Mouse (Mus musculus) gonadal fat pad, adult 2 months (tissue): ENCODE results near the gene Plekhg6. TPM values are rescaled to one million over a fixed set of nuclear protein-coding genes. Genes with fewer than 3 reads are reported as not detected.

Source experiments
- DNase-seq: peaks from one replicate; pipeline ENCODE4 v3.0.0-alpha.2; 2012; ENCODE audit warnings: low read depth
- polyA plus RNA-seq: library from polyadenylated mRNA; depleted of rRNA; stranded (reverse); fragments of >200 nt; gene quantifications from 2 replicates; pipeline ENCODE4 v1.2.3, GENCODE M21; 2012

Plekhg6 gene
- polyA plus RNA-seq, 1 experiment: 2.8 TPM

DNA sequence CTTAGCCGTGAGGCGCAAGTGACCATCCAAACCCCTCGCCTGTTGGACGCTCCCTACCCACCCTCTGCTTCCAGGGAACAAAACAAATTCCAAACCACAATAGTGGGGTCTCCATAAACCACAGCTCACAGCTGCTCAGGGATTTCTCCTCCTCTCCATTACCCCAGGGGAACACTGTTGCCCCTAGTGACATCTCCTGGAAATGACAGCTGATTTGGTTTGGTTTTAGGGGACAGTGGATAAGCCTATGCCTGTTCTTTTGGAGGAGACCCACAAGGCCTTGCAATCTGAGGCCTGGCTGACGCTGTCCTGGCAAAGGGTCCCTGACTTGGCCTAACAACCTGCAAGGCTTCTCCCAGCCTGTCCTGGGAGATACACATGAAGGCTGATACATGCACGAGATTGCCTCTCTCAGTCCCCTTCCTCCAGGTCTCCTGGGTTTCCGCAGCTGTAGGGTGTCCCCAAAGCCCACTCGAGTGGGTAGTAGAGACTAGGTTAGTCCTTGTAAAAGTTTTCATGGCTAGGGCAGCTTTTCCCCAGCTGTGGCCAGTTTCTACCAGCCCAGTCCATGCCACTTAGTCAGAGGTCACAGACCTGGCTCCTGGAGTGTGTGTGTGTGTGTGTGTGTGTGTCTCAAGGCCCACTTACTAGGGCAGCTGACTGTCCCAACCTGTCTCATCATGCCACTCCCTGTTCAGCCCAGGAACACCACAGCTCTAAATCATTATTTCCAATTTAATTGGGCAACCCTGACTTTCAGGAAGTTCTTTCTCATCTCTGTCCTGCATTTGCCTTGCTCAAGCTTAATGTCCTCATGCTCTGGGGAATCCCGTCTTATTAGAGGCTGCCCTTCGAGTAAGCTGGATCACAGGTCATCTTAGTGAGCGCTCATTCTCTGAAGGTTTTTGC is 4.7 kb upstream of the Plekhg6 start:
- peak; percentile 94 for DNase-seq

DNA sequence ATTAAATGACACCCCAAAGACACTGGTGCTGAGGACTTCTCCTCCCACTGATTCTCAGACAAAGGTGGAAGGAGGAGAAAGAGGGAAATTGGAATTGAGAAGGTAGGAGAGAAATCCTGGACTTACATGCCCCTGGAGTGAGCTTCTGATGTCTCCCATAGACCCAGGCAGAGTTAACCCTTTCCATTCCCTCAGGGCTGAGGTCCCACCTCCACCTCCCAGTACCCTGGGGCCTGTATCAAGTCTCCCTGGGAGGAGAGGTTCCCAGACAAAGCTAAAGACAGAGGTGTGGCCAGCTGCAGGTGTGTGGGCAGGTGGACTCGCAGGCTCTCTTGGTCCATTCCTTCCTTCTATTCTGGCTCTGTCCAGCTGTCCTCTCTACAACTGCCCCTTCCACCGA is 1.4 kb upstream of the Plekhg6 start:
- no peak for DNase-seq

DNA sequence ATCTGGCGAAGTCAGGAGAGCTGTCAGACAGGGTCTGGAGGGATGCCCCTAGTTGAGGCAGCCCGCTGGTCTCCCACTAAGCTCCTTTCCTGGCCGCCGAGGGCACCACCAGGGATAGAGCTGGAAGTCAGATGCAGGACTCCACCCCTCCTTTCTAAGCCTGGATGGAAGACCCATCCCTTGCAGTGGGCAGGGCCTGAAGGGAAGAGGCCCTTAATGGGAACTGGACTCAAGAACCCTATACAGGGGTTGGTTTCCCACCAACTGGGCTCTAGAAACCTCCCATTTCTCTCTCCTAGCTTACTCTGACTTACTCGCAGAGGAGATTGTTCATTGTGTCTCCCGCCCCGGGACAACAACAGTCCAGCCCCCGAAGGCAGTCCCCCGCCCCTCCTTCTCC is 812 bp downstream of the Plekhg6 start:
- DNase-seq: no peak

DNA sequence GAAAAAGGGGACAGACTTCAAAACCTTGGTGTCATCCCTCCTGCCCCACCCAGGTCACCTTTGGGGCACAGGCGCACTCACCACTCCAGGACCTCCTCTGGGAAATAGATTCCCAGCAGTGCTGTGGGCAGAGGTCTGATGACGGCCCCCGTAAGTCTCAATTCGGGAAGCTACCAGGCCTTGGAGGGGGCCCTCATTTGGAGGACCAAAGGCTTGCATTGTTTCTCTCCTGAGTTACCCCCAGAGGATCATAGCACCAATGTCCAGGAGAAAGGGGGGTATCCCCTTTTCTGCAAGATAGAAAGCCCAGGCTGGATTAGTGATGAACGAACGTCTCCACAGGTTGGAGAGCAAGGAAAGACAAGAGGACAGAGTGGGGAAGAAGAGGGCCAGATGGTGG is 2.0 kb downstream of the Plekhg6 start:
- no peak for DNase-seq

DNA sequence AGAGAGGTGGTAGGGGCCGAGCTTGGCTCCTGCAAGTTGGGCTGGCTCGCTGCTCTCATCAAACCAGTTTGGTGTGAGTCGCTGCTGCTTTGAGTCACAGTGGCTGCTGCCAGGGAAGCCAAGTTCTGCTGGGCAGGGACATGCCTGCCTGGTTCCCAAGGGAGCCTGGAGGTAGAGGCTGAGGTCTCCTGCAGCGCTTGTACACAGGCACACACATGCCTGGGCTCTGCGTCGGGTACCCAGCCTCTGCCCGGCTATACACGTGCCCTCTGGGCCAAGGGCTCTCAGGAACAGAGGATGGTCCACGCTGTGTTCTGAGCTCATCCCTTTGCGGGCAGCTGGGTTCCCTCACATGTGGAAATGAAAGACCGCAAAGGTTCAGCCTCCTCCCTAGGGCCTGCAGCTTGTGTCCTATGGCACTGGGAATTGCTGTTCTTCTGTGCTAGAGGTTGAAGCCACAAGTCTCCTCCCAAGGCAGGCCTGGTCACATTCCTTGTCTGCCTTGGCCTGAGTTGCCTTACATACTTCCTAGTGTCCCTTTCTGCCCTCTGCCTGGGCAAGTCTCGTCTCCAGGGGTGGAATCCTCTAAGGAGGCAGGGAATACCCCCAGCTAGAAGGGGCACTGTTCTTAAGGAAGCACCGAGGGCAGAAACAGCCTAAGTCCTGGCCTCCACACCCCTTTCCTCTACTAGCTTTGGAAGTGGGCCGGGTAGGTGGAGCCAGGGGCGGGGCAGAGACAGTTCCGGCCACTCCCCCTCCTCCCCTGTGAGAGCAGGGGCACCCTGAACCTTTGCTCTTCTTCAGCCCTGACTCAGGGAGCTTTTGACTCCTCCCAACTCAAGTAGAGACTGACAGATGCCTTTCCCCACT is 2.8 kb downstream of the Plekhg6 start:
- peak; percentile 96 for DNase-seq

DNA sequence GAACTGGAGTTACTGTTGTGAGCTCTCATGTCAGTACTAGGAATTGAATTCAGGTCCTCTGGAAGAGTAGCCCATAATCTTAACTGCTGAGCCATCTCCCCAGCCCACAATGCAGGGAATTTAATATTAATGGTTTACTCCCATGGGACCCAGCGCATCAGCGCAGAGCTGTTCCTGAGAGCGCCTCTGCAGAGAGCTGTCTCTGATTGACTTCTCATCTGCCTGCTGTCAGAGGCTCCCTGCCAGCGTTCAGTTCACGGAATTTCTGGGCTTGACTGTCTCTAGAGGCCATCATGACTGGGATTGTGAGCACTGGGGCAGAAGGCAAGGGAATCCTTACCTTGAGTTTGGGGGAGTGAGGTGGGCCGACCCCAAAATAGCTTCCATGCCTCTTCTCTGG is 3.6 kb downstream of the Plekhg6 start:
- DNase-seq: no peak

DNA sequence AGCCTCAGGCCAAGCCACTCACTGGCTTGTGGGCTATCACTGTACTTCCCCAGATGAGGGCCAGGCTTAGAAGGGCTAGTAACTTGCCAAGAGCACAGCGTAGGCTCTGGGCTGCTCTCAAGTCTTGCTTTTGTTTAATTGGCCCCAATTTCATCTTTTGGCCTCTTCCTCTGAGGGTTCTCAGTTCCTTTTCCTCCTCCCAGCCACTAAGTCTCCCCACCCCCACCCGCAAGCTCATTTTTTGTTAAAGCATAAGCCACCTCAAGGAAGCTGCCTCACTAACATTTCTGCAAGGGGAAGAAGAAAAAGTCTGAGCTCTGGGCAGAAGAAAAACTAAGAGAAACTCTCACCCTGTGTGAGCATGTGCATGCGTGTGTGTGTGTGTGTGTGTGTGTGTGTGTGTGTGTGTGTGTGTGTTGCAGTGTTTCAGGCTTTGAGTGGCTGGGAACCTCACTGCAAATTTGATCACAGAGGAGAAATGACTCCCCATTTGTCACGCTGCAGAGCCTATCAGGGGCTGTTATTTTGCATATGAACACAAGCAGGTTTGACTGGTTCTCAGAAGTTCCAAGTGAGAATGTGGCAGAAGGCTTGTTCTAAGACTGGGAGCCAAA is 12.7 kb downstream of the Plekhg6 start:
- no peak for DNase-seq

DNA sequence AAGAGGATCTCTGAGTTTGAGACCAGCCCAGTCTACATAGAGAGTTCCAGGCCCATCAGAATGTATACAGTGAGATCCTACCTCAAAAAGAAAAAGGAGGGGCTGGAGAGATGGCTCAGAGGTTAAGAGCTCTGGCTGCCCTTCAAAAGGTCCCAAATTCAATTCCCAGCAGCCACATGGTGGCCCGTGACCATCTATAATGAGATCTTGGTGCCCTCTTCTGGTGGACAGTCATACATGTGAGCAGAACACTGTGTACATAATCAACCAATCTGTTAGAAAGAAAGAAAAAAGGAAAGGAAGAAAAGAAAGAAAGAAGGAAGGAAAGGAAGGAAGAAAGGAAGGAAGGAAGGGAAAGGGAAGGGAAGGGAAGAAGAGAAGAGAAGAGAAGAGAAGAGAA is 14.5 kb downstream of the Plekhg6 start:
- DNase-seq: no peak

DNA sequence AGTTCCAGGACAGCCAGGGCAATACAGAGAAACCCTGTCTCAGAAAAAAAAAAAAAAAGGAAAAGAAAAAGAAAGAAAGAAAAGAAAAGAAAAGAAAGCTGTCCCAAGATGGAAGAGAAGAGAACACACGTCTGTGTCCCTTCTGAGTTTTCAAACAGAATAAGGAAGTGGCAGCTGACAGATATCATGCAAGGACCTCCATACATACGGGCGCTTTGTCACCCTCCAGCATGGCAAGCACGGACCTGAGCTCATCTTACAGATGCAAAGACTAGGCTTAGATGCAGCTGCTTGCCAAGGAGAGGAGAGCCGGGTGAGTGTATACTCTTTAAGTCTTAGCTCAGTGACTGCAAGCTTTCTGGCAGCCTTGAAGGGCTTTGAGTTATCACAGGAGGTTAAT is 15.1 kb downstream of the Plekhg6 start:
- no peak for DNase-seq

DNA sequence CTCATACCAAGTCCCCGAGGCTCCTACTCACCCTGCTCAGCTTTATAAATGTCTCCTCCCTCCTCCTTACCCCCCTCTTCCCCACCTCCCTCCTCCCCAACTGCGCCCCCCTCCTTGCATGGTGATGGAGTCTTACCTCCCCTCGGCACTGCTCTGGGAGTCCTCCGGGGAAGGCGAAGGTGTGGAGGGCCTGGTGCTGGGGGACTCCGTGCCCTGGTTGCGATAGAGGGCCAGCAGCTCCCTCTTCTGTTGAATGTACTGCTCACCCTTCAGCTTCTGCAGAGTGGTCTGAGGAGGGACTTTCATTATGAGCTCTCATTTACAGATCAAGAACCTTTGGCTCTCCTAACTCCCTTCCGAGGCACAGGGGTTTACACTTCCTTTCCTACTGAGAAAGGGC is 16.1 kb downstream of the Plekhg6 start:
- no peak for DNase-seq

DNA sequence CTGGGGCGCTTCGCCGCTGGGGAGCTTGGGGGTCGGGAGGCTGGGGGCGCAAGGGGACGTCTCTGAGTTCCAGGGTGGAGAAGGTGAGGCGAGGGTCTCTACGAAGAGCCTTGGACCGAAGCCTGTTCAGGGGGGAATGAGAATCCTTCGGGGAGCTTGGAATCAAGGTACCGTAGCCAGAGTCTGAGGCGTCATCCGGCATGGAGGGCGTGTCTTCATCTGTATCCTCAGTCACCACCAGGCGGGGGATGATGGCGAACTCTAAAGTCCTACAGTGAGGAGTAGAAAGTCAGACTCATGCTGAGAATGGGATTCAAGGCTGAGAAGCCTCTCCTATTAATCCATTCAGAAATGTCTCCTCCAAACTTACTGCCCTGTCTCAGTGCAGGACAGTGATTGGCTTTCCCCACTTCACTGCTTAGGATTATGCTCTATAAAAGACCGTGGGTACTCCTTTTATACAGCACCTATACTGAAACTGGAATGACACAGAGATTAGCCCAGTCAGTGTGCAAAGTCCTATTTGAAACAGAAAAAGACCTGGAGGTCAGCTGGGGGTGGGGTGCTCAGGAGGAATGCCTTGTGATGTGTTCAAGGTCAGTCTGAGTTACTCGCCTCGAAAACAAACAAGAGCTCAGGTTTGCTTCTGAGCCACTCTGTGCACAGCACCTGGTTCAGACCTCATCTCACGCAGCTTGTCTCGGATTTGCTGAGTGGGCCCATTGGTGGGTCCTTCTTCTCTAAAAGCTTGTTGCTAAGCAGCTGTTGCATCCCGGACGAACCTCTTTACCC is 16.9 kb downstream of the Plekhg6 start:
- DNase-seq: no peak

DNA sequence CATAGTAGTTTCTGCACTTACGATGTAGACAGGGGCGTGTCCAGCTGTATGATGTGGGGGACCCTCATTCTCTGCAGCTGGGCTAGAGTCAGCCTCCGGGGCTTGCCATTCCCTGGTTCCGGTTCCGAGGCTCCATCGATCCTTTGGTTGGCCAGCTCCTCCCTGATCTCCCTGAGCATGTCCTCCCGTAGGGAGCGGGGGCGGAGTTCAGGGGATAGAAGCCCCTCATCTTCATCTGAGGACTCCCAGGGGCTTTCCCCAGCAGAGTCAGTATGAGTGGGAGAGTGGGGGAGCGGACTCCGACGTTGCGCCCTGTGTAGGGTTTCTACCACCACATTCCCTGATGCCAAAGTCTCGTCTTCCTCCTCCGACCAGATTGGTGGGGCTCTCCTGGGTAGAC is 17.6 kb downstream of the Plekhg6 start:
- DNase-seq: no peak

DNA sequence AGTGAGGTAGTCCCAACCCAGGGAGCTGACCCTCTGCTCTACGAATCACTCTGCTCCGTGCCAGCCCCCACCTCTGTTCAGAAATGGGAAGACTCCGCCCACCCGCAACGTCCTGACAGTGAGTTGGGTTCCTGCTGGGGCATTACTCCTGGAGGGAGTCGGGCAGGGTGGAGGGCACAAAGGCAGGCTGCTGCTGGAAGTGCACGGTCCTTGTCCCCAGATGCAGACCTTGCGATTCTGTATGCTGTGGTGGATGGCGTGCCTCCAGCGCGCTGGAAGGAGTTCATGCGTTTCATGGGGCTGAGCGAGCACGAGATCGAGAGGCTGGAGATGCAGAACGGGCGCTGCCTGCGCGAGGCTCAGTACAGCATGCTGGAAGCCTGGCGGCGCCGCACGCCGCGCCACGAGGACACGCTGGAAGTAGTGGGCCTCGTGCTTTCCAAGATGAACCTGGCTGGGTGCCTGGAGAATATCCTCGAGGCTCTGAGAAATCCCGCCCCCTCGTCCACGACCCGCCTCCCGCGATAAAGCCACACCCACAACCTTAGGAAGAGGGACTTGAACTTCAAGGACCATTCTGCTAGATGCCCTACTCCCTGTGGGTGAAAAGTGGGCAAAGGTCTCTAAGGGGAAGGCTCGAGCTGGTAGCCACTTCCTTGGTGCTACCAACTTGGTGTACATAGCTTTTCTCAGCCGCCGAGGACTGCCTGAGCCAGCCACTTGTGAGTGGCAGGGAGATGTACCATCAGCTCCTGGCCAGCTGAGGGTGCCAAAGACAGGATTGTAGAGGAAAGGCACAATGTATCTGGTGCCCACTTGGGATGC is 18.9 kb downstream of the Plekhg6 start:
- no peak for DNase-seq

DNA sequence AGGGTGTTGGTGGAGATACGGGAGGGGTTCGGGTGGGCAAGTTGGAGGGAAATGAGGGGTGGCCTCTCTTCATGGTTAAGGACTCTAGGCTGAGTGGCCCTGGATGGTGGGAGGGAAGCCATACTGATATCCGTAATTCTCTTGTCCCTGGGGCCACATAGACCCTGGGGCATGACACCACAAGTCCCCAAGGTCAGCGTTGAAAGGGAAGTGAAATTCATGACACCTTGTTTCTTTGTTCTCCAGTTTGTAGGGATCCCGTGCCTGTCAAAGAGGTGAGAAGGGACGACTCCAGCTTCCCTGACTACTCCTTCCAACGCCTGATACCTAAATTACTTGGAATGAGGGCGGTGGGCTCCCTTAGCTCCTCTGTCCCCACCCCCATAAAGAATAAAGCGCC is 19.7 kb downstream of the Plekhg6 start:
- no peak for DNase-seq

DNA sequence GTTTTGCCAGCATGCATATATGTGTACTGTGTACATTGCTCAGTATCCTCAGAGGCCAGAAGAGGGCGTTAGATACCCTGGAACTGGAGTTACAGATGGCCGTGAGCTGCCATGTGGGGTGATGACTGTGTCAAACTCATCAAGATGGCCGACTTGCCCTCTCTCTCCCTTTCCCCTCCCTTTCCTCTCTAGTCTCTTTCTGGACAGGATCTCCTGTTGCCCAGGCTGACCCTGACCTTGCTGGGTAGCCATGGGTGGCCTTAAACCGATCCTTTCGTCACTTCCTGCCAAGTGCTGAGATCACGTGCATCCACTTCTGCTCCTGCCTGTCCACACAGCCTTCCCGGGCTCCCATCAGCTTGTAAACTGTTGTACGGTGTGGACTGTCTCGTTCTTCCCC is 20.6 kb downstream of the Plekhg6 start:
- DNase-seq: no peak

DNA sequence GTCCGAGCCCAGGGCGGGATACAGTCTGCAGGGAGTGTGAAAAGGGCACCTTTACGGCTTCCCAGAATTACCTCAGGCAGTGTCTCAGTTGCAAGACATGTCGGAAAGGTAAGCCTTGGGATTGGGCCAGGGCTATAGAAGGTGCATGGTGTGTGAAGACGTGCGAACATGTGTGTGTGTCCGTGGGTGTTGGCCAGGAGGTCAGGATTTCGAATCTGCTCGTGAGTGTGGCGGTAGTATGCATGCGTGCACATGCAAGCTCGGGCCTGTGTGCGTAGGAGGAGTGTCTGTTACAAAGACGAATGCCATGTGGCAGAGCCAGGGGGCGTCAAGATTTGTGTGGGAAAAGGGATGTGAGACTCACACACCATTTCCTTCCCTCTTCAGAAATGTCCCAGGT is 23.3 kb downstream of the Plekhg6 start:
- DNase-seq: no peak

DNA sequence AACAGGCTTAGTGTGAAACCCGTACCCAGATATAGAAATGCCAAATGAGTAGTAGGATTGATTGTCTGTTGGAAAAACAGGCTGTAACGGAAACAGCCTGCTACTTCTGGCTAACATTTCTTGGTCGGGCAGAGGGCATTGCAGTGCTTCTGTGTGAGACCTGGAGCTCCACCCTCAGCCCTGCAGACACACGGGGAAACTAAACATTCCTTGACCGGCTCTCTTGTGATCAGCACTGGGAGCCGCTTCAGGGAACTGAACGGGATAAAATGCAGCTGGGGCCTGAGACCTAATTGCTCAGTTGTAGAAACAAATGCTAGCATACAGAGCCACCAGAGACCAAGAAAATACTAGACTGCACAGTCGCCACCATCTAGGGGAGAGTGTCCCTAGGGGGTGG is 24.3 kb downstream of the Plekhg6 start:
- DNase-seq: no peak

DNA sequence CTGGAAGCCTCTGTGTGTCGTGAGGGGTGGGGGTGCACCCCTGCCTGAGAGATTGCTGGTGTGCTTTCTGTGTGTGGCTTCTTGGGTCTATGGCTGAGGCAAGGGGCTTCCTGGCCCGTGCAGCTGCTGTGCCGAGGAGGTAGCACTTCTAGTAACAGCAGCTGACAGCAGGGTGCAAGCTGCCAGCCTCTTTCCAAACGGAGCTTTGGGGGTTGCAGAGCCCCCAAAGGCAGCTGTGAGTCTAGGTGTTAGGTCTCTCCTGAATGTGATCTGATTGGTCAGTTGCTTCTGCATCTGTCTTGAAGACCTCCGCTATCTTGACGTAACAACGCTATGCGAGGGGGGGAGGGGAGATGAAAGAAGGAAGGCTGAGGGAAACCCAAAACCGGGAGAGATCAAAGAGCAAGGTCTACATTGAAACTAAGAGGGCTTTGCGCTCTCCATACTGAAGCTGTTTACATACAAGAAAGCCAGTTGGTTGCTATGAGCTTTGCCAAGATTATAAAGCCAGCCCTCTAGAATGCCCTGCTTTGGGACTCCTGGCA is 25.3 kb downstream of the Plekhg6 start:
- DNase-seq: no peak

DNA sequence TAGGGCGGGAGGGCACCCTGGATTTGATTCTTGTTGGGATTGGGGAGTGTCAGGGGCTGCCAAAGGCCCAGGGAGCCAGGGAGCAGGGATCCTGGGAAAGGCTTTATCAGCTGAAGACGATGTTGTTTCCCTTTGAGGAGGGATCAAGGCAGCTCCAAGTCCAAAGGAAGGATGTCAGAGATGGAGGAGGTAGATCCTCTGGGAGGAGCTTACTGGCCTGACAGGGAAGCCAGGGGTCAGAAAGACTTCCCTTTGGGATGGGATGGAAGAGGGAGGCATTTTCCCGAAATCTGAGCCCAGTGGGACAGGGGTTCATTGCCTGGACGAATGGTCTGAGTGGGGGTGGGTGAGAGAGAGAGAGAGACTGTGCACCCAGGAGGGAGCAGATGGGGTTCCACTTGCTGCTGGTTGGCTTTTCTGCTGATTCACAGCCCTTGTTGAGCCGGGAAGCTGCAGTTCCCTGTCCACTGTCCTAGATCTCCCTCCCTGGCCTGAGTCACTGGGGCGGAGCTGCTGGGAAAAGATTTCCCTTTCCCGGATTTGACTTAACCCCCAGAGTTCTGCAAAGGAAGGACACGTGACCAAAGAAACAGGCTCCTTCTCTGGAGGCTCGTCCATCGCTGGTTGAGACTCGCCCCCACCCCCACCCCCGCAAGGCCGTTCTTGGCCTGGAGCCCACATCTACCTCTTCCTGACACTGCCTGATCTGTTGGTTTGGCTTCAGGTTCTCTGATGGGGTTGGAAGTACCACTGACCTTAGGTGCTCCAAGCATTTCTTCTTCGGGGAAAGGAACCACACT is 26.0 kb downstream of the Plekhg6 start:
- DNase-seq: no peak

DNA sequence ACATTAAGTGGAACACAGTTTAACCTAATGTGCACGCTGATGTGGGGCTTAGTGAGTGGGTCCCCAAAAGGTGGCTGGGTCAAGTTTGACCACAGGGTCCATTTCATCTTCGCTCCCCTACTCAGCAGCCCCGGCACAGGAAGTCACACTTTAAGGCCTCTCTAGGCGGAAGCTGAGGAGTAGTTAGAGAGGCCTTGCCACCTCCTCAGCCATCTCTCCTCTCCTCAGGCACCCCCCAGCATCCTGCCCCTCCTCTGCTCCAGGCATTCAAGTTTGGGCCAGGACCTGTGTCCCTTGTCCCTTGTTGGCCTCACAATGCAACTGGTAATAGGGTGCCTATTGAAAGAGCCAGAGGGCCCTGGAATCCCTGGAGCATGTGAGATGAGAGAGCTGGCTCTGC is 26.9 kb downstream of the Plekhg6 start:
- DNase-seq: no peak
